Mouse (Mus musculus) gastrocnemius, postnatal 36 days (tissue): ENCODE measurements around the gene Acer2. TPM values are rescaled to one million over a fixed set of nuclear protein-coding genes. Genes with fewer than 3 reads are reported as not detected.

Experiments
- DNase-seq, 2 experiments: peaks; one replicate each; pipeline ENCODE4 v3.0.0; 2022
- intact Hi-C: fragments of 180-260 bp; cut with DNase I; formaldehyde crosslinking; loops from one replicate; pipeline ENCODE4 v1.15.1; 2025
- total RNA-seq, 2 experiments: library from RNA; stranded (reverse); gene quantifications; 2 replicates each; pipeline ENCODE4 v1.2.3; 2021

The Acer2 gene
- total RNA-seq, 2 experiments from 2014 or later = 2.0 to 2.4 TPM

DNA sequence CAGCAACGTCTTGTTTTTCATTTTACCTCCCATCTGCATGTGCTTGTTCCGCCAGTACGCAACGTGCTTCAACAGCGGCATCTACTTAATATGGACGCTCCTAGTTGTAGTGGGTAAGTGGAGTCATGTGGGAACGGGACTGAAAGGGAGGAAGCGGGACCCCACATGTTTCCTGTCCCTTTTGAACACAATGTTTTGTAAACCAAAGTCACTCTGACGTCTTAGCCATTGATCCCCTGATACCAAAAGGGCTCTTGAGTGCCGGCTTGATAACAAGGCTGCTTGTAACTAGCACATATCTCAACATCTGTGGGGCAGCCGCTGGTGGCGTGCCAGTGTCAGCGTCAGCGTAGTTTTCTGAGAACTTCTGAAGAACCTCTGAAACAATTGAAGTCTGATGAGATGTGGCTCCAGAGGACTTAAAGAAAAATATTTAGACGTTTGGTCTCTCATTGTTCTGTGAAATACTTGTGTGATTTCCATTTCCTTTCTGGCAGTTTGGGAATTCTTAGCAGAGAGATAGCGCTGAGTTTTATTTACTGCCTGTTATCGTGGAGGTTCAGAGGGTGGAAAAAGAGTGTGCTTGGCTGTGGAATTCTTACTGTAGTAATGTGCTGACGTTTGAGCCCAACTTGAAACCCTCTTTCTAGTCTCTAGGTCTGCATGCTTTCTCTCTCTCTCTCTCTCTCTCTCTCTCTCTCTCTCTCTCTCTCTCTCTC, 12.1 kb downstream of the Acer2 start:
- DNase-seq = no peak
- intact Hi-C loops = no loop called here

DNA sequence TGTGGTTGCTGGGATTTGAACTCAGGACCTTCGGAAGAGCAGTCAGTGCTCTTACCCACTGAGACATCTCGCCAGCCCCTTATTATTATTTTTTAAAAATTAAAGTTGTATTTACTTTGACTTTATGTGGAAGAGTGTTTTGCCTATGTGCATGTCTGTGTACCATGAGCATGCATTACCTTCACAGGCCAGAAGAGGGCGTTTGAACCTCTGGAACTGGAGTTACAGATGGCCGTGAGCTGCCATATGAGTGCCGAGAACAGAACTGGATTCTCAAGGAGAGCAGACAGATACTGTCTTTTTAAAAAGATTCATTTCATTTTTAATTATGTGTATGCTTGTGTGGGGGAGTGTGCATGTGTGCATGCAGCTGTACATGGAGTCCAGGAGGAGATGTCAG, 13.7 kb downstream of the Acer2 start:
- intact Hi-C loops = no loop called here
- no peak for DNase-seq

DNA sequence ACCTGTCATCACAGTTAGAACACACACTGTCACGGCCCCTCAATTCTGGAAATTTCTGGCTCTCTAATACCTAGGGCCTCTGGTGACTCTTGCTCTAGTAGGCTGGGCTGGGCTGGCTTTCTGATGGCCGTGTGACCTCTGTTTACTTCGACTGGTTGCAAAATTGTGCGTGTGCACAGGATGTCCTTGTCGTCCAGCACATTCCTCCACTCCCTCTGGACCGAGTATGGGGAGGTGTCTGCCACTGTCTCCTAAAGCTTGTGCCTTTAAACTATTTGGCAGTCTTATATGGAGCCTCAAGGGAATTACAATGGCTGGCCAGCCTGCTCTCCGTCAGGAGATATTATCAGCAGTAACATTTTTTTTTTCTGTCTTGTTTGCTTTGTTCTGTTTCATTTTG, 23.2 kb downstream of the Acer2 start:
- intact Hi-C loops = no loop called here

DNA sequence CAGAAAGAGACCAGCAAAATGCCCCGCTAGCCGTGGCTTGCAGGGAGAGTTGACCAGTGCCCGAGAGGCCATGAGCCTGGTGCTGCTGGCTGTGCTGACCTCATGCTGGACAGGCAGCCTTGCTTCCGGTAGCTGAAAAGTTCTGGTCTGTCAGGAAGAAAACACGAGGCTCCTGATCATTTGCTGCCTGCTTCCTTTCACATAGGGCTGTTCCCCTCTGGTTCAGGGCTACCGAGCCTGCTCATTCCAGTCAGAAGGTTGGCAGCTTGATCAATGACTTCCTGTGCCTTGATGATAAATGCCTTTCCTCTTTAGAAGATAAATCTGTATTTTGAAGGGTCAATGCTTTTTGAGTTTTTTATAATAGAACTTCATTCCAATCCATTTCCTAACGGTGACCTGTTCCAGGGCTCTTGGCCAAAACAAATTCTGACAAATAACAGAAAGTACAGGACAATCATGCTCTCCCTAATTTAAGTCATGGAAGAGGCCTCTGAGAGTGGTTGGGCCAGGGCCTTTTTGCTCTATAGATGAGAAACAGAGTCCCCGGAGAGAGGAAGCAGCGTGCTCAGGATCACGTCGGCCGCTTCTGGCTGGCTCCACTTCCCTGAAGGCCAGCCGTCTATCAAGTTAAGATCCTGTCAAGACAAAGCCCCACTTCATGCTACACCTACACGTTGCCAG, 24.7 kb downstream of the Acer2 start:
- DNase-seq = no peak

More for the DNA sequence above, 23.2 kb downstream of the Acer2 start:
- DNase-seq = no peak

DNA sequence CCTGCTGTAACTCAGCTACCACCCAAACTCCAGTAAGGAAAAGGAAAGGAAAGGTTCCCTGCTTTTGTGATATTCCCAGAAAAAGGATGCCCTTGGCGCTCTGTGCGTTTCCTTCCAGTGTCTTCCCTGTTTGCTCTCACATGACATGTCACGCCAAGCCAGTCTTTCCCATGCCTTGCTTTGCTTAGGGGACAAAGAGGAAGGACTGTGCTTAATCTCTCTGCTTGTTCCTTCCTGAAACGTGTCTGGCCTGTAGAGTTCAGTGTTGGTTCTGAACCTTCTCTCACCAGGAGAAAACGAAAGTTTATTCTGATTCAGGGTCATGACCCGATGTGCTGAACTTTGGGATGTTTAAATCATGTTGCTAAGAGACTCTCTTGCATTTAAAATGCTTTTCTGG, 28.2 kb downstream of the Acer2 start:
- intact Hi-C loops = no loop called here
- DNase-seq = no peak

More for the DNA sequence above, 24.7 kb downstream of the Acer2 start:
- intact Hi-C loops = no loop called here

DNA sequence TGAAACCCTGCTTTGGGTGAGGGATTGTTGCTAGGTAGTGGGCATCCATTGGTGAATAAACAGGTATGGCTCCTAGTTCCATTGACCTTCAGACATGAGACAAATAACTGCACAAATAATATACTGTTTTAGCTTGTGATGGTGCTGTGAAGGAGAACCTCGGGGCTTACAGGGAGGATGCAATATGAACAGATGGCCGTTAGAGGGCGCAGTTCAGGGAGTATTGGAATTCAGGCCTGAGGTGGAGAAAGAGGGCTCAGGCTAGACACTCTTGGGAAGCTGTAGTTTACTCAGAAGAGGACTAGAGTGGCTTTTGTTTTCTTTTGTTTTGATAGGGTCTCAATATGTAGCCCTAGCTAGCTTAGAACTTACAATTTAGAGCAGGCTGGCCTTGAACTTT, 30.8 kb downstream of the Acer2 start:
- intact Hi-C loops = no loop called here
- no peak for DNase-seq

DNA sequence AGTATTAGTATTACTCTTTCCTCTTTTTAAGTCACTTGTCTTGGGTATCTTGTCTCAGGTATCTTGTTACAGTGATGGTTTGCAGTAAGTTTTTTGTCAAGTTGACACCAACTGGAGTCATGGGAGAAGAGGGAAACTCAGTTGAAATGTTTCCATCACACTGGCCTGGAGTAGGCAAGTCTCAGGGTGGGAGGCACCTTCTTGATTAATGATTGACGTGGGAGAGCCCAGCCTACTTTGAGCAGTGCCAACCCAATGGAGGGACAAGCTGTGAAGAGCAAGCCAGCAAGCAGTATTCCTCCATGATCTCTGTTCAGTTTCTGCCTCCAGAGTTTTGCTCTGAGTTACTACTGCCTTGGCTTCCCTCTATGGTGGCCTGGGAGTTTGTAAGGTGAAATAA, 31.7 kb downstream of the Acer2 start:
- no peak for DNase-seq
- intact Hi-C loops = no loop called here

DNA sequence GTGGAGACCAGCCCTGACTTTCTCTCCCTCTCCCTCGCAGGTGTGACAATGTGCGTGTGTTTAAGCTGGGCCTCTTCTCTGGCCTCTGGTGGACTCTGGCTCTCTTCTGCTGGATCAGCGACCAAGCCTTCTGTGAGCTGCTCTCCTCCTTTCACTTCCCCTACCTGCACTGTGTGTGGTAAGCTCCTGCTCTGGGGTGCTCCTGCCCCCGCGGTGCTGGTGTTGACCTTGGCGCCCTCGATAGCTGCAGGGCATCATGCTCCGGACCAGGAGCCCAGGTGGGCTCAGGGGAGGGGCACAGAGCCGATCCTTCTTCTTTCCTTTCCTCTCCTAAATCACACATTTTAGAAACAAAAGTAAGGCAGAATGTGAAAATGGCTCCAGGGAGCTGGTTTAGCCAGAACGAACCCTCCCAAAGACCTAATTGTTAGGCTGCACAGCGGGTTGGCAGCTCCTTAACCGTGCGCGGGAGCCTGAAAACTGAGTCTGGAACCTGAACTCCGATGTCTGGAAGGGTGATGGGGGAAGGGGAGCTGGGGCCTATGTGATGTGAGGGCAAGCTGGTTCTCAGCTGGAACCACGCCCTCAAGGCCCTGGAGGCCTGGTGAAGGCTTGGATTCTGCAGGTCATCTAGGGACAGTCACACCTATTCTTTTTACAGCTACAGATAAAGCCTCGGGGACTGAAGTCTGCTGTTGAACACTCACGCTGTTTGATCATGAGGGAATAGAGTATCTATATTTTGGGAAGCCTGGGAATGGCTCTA, 37.6 kb downstream of the Acer2 start:
- no peak for DNase-seq
- intact Hi-C loops = no loop called here

DNA sequence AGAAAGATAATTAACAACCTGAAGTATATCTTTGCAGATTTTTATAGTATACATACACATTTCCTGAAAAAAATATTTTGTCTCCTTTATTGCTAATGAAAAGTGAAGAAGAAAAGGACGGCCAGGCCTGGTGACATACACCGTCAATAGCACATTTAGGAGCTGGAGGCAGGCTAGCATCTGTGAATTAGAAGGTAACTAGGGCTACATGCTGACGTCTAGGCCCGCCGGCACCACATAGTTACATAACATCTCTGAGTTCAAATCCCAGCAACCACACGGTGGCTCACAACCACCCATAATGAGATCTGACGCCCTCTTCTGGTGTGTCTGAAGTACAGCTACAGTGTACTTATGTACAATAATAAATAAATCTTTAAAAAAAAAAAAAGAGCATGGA, 38.6 kb downstream of the Acer2 start:
- intact Hi-C loops = no loop called here

DNA sequence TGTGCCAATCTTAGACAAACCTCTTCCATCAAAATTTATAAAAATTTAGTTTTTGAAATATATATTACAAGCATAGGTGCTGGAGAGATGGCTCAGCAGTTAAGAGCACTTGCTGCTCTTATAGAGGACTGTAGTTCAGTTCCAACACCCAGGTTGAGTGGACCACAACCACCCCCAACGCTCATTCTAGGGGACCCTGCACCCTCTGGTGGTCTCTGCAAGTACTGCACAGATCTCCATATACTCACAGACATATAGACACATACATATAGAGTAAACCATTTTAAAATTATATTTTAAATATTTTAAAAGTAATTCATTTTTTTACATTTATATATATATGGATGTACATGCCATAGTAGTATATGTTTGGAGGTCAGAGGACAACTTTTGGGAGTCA, 41.9 kb downstream of the Acer2 start:
- intact Hi-C loops = no loop called here
- no peak for DNase-seq

More for the DNA sequence above, 38.6 kb downstream of the Acer2 start:
- no peak for DNase-seq

DNA sequence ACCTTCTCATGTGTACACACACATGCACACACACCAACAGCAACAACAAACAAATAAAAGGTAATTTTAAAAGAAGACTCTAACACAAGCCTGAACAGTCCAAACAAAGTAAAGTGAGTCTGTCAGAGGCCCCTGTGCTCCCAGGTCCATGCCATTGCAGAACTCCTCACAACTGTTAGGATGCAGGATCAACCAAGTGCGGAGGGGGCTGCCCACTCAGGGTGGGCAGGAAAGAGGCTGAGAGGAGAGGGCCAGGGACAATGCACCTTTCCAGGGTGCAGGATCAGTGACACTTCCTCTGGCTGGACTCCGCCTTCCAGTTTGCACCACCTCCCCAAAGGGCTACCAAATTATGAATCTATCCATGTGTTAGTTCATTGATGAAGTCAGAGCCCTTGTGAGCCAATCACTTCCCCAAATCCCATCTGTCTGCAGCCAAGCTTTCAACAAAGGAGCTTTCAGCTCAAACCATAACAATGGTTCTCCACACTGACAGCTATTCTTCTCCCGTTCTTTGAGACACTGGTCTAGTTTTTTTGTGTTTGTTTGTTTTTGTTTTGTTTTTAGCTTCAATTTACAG, 49.4 kb downstream of the Acer2 start:
- intact Hi-C loops = loop anchor here (5.0 kb wide), 1 partner anchor 41 kb away; no protein-coding TSS in a partner anchor
- DNase-seq = no peak

DNA sequence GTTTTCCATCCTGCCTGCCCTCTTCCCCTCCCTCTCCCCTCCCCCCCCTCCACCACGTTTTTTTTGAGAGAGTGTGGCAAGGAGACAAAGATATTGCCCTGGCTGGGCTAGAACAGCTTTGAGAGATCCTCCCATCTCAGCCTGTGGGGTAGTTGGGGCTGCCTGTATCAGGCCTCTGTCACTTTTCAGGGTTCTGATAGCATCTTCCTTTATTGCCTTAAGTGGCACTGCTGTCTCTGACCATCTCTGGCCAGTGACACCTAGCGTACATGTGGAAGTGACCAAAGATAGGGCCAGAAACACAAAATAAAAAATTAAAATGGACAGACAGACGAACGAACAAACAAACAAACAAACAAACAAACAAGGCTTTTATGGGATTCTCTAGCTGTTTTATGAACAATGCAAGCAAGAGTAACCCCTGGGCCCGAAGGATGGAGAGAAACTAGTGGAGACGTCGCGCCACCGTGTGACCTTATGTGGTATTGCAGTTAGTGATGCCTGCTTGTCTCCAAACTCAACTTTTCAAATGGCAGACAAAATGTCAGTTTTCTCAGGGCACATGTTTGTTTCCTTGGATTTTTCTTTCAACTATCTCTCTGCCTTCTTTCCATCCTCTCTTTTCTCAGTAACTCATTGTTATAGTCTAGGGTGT, 50.7 kb downstream of the Acer2 start:
- intact Hi-C loops = loop anchor here (5.0 kb wide), 1 partner anchor 43 kb away; no protein-coding TSS in a partner anchor
- peak; percentile 58 to 69 for DNase-seq

DNA sequence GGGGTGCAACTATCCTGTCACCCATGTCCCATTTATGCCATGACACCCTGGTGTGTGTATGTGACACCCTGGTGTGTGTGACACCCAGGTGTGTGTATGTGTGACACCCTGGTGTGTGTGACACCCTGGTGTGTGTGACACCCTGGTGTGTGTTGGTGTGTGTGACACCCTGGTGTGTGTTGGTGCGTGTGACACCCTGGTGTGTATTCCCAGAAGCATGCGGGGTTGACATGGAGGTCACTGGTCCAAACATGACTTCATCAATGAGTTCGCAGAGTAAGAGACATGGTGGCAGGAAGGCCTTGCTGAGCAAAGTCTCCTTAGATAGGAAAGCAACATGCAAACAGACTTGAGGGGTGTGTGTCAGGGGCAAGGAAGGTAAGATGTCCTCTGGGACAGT, 52.8 kb downstream of the Acer2 start:
- intact Hi-C loops = no loop called here
- DNase-seq = no peak

DNA sequence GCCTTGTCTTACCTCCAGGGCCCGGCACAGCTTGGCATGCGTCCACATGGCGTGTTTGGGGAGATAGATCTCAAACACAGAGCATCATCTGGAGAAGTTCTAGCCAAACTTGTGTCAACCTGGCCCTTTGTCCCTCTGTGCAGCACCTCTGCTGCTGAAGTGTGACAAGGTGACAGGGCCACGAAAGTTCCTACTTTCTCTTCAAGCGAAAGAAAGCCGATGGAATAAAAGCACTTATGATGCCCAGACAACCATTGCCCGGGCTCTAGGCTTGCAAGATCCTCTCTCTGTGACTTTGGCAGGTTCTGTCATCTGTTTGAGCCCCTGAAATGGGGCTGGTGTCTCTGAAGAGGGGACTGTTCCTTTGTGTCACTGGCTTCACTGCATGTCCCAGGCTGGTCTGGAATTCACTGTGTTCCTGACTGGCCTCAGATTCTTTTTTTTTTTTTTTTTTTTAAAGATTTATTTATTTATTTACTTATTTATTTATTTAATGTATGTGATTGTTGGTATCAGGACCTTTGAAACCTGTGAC, 56.0 kb downstream of the Acer2 start:
- DNase-seq = no peak
- intact Hi-C loops = no loop called here

DNA sequence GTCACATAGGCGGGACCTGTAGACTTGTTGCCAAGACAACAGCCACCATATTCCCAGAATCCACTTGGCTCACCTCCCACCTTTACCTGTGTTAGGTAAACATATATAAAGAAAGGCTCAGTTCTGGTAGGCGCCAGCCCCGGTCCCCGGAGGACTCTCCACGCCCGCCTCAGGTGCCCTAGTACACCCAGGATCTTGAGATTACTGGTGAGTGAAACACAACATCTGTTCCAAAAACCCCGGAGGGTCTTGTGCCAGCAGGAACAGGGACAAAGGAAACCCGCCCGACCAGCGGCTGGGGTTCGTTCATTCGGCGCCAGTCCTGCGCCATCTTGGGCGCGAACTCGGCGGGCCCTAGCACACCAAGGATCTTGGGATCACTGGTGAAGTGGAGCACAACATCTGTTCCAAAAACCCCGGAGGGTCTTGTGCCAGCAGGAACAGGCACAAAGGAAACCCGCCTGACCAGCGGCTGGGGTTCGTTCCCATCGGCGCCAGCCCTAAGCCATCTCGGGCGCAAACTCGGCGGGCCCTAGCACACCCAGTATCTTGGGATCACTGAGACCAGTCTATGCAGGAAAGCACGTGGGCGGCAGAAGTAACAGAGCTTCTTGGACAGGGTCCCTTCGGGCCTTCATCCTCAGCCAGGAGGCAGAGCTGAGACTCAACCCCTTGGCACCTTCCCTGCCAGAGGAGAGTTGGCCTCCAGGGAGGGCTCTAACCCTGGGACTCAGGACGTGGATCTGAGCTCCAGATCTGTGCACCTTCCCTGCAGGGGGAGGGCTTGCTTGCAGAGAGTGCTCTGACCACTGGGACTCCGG, 56.6 kb downstream of the Acer2 start:
- intact Hi-C loops = no loop called here
- DNase-seq = no peak

DNA sequence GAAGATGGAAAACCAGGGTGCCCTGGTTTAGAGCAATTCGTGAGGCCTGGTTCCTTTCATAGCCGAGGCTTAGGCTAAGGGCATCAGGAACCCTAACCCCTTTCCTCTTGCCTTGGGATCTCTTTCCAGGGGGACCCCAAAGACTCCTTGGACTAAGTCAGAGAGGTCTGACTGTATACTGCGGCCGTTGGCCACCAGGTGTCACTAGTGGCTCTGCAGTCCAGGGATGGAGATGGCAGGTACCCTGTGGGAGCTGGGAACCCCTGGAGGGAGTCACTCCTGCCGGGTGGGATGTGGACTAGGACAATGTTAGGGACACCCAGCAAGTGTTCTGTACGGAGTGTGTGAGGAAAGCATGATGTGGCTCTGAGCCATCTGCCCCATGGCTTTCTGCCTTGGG, 58.8 kb downstream of the Acer2 start:
- intact Hi-C loops = no loop called here
- DNase-seq = no peak

DNA sequence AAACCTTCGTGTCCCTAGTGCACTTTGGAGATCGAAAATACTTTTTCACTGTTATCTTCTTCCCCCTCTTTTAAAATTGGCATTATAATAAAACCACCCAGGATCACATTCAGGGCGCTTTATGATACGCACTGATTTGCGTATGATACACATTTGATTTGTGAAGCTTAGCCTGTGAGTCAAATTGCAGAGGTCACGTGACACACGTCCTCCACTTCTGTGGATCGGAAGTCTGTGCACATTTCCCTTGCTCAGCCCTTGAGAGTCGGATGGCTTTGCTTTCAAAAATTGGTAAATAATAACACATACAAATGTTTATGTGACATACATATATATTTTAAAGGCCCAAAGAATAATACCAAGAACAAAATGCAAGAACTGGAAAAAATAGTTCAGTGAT, 62.0 kb downstream of the Acer2 start:
- intact Hi-C loops = no loop called here
- no peak for DNase-seq

DNA sequence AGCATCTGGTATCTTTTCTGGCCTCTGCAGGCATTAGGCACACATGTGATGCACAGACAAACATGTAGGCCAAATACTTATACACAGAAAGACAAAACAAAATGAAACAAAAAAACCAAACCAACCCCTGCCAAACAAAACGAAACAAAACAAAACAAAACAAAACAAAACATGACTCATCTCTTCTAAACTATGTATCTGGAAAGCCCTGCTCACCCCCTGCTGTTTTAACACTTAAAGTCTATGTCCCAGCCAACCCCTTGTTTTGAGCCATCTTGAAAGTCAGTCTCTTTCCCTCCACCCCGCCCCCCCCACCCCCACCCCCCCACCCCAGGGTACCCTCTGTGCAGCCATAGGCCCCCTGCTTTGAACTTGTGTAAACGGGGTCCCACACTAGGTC, 62.5 kb downstream of the Acer2 start:
- intact Hi-C loops = no loop called here

DNA sequence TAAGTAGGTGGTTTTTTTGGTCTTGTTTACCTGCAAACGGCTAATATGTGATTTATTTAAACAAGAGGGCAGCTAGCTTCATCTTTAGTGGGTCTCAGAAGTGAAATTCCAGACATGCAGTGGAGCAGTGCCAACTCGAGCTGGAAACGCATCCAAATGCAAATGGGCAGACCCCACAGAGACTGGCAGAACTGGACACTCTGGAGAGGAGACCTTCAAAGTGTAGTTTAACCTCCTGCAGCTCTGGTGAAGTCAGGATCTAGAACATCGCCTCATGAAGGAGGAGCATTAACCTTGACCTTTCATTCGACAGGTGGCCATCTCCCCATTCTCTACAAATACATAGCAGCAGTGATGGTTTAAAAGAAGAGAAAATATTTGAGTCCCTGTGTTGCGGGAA, 68.5 kb downstream of the Acer2 start:
- intact Hi-C loops = no loop called here
- DNase-seq = no peak

More for the DNA sequence above, 62.5 kb downstream of the Acer2 start:
- DNase-seq = no peak
